Mouse (Mus musculus): Measurements from ENCODE around the gene Rbm34.
A peak's percentile ranks its signal among the peaks of the same experiment; 100 is the strongest.
"Not testable (repeated sequence)": the region's sequence is repeated elsewhere in the genome, so short reads cannot be mapped to it uniquely, and the experiment has no call there.

Gene Rbm34

DNA sequence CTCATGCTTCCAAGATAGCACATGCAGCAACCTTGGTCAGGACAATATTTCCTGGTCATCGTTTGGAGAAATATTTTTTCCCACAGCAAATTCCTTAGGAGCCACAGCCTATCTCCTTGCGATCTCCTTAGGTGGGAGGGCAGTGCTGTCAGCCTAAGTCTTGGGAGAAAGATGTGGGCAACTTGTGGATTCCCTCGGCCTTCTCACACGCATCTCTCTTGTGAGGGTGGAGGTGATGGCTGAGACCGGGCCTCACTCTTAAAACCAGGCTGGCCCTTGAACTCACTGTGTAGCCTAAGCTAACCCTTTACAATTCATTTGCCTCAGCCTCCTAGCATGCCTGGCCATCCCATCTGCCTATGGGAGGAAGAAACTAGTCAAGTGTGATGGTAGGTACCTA lies 51.2 kb downstream of the Rbm34 start:
- DNase-seq (ENCODE audit: low read depth, low spot score) = no peak

- no peak for DNase-seq (ENCODE audit: low read depth, low spot score)
Measured at GRCm38 (mm10) chr8:126919255-126919654, 51.6 kb downstream of the Rbm34 start.

DNA sequence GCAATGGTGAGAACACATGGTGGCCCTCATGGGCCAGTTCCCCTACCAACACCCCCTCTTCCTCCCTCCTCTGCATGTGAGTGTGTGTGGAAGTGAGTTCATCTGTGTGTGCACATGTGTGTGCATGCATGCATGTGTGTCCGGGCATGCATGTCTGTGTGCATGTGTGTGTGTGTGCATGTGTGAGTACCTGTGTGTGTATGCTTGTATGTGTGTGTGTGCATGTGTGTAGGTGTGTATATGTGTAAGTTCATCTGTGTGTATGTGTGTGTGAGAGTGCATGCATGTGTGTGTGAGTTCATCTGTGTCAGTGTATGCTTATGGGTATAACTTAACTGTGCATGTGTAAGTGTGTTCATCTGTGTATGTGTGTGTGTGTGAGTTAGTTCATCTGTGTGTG lies 52.5 kb downstream of the Rbm34 start:
- DNase-seq (ENCODE audit: low read depth, low spot score) = no peak

DNA sequence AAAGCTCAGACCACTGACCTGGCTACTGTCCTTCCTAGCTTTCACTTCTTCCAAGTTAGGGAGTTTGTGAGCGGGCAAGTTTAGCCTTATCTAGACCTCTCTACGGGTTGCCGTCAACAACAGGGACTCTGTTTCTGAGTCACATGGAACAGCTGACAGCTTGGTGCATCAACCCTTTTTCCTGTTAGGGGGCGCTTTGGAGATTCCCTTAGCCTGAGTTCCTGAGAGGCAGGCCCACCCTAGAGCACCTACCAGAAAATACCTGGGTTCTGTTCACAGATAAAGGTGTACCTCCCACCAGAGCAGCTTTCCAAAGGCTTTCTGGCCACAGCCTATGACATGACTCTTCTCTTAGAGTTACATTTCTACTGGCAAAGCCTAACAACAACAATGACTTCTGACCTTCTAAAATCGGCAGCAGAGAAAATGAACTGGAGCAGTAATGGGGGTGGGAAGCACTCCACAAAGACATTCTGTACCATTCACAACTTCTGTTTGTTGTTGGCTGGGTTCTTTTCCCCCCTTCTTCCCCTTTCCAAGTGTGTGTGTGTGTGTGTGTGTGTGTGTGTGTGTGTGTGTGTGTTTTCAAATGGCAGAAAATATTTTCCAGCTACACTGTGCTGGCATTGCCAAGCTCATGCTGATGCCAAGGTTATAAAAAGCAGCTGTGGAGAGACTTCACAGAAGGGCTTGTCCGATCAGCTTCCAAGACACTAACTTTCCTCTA lies 53.5 kb downstream of the Rbm34 start:
- DNase-seq (ENCODE audit: low read depth, low spot score) = no peak

GRCm38 (mm10) chr8:126916611-126917010 lies 54.3 kb downstream of the Rbm34 start:
- no peak for DNase-seq (ENCODE audit: low read depth, low spot score)

- no peak for DNase-seq (ENCODE audit: low read depth, low spot score)
Measured at GRCm38 (mm10) chr8:126914609-126915375, 56.1 kb downstream of the Rbm34 start.

- not testable (repeated sequence) for DNase-seq (ENCODE audit: low read depth, low spot score)
Measured at GRCm38 (mm10) chr8:126914107-126914490, 56.8 kb downstream of the Rbm34 start.

DNA sequence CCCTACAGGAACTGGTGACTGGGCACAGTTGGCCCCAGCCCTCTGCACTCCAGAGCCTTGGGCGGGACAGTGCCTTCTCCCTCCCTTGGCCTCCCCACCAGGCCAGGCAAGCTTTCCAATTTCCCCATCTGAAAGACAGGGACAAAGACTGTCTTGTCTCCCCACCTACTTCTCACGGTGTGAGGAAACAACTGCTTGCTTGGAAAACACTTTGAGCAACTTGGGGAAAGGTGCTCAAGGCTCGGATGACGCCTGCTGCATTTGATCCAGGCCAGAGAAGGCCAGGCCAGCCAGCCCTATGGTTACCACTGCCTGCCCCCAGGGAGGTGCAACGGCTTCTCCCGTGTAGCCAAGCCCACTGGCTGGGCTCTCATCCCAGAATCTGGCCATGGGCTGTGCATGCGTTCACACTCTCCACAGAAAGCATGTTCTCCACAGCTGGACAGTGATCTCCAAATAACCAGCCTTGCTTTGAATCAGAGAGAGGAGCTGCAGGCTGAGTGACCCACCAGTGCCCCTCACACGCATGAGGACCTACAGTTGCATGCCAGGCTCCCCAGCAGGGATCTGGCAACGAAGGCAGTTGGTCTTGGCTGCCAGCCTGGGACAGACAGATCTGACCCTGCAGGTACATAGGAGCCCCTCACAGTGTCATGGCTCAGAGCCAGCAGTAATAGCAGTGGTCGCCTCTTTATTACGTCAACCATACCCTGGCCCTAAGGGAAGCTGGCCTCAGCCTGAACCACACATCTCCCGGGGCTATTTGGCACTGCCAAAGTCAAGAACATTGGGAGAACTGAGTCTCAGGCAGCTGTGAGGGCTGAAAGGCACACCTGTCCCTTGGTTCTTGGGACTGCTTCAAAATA lies 57.4 kb downstream of the Rbm34 start:
- no peak for DNase-seq (ENCODE audit: low read depth, low spot score)

- DNase-seq (ENCODE audit: low read depth, low spot score) = no peak
Measured at GRCm38 (mm10) chr8:126909371-126909802, 61.5 kb downstream of the Rbm34 start.

- DNase-seq (ENCODE audit: low read depth, low spot score) = no peak
Measured at GRCm38 (mm10) chr8:126908805-126909204, 62.1 kb downstream of the Rbm34 start.

GRCm38 (mm10) chr8:126907968-126908367 lies 62.9 kb downstream of the Rbm34 start:
- no peak for DNase-seq (ENCODE audit: low read depth, low spot score)

- DNase-seq (ENCODE audit: low read depth, low spot score) = no peak
Measured at GRCm38 (mm10) chr8:126907374-126907773, 63.5 kb downstream of the Rbm34 start.

GRCm38 (mm10) chr8:126905387-126905786 lies 65.5 kb downstream of the Rbm34 start:
- DNase-seq (ENCODE audit: low read depth, low spot score) = peak; percentile 68

DNA sequence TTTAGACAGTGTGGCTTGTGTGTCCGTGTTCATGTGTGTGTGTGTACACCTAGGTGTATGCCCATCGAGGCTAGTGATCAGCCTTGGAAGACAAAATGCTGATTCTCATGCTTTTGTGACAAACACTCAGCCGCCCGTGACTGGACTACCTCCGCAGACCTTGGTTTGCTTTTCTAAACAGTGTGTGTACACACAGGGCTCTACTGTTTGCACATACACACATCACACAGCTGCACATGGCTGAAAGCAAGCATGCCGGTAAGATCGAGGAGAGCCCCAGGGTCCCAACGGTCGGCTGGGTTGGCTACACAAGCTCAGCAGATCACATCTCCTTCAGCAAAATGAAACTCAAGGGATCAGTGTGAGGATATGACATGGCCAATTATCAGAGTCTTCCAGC lies 66.9 kb downstream of the Rbm34 start:
- DNase-seq (ENCODE audit: low read depth, low spot score) = no peak

DNA sequence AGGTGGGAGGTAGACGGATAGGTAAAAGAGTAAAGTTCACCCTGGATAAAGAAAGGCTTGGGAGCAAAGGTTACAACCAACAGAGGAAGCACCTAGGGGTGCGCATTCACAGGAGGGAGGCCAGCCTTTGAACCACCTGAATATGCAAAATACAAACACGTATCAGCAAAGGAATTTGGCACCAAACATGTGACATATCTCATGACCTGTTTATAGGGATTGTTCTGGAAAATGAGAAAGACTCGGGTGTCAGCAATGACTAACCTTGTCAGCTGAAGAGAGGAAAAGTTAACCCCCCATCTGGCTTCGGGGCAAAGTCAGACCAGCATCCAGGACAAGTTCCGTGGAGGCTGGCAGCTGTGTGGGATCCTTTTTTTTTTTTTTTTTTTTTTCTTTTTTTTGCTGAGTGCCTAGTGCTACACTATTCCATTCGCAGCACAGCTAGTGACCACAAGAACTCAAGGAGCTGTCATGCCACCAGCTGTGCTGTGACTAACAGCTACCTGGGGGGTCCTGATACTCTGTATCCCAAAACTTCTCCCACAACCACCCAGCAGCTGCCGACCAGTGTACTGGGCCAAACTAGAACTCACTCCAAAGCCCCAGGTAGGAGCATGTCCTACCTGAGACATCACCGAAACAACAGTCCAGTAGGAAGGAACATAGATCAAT lies 67.5 kb downstream of the Rbm34 start:
- DNase-seq (ENCODE audit: low read depth, low spot score) = no peak

GRCm38 (mm10) chr8:126901612-126902011 lies 69.3 kb downstream of the Rbm34 start:
- no peak for DNase-seq (ENCODE audit: low read depth, low spot score)

DNA sequence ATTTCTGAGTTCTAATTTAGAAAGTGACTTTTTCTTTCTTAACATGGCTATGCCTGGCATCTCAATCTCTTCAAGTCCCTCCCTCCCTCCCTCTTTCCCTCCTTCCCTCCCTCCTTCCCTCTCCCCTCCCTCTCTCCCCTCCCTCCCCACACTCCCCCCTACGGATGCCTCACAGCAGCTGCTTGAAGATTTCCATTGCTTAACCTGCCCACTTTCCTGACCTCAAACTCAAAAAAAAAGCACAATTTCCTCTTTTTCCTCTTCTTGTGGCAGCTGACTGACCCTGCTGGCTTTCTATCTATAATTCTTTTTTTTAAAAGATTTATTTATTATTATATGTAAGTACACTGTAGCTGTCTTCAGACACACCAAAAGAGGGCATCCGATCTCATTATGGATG lies 69.8 kb downstream of the Rbm34 start:
- DNase-seq (ENCODE audit: low read depth, low spot score) = no peak
